Mouse (Mus musculus) ES-CJ7 (cell line): ENCODE measurements at regions not wholly inside any gene's neighbourhood (a gene's known extent, or its start where the extent isn't known, plus 50 kb on each side); places are given as distances from the start of the nearest gene placed in this dataset.

Source experiments
- DNase-seq: peaks from one replicate; pipeline ENCODE4 v3.0.0; 2011; ENCODE audit warnings: low read depth, low spot score

- no peak for DNase-seq
These were observed 987.8 kb downstream of the Pcdh7 start for GRCm38 (mm10) chr5:58705561-58705960.

DNA sequence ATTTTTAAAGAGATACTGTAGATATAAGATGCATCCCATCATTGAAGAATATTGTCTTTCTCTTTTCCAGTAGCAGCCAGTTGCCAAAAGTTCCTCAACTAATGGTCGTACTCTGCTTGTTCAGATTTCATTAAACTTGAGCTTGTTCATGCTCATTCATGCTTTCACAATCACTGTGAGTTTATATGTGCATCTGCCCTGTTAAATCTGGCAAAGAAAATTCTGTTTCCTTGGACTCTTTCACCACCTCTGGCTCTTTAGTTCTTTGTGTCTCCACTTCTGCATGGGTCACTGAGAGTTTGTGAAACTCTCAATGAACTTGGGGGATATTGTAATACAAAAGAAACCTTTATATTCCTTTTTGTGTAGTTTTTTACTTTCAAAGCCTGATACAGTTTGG lies 994.6 kb downstream of the Pcdh7 start:
- no peak for DNase-seq

DNA sequence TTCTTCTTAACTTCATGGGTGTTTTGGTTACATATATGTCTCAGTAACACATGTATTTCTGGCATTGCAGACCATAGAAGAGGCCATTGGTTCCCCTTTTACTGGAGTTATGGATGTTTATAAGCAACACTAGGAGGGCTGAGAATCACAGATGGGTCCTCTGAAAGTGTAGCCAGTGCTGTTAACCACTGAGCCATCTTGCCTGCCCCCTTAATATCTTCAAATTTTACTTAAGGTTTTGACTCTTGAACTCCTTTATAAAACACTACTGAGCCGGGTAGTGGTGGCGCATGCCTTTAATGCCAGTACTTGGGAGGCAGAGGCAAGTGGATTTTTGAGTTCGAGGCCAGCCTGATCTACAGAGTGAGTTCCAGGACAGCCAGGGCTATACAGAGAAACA lies 1015.6 kb downstream of the Pcdh7 start:
- DNase-seq = no peak

- no peak for DNase-seq
These were observed 1016.2 kb downstream of the Pcdh7 start for GRCm38 (mm10) chr5:58733961-58734360.

- DNase-seq = peak; percentile 63
These were observed 1018.8 kb downstream of the Pcdh7 start for GRCm38 (mm10) chr5:58736610-58737009.

- no peak for DNase-seq
These were observed 1019.6 kb downstream of the Pcdh7 start for GRCm38 (mm10) chr5:58737264-58737883.

GRCm38 (mm10) chr5:58738041-58738440 lies 1020.3 kb downstream of the Pcdh7 start:
- no peak for DNase-seq

DNA sequence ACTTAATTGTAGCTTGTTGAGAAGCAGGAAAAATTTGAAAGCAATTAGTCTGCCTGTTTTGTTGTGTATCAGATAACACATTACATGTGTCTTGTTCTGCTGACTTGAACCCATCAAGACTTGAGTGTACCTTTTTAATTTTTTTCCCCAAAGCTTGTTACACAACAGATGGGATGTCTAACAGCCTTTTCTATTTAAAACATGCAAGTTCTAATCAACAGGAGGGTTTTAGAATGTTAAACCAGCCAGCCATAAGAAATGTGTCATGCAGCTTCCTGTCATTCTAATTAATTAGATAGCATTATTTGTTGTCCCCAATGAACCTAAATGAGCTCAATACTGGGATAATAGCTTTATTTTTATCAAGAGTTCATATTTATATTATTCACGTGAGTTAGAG lies 1023.0 kb downstream of the Pcdh7 start:
- DNase-seq = no peak

DNA sequence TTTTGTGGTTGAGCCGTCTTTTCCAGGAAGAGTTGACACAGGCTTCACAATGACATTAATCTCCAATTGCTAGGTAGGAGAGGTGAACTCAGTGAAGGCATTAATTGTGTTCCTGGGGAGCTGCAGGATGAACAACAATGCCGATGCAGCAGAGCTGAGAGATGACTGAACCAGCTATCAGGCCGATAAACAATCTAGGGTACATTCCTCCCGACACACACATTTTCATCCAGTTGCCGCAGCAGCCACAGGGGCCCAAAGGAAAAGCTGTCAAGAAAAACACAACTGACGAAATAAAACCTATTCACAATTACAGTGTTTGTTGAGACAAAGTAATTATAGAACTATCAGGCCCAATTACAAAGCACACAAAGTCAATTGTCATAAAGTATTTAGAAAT lies 1029.9 kb downstream of the Pcdh7 start:
- DNase-seq = no peak

- no peak for DNase-seq
These were observed 1034.0 kb downstream of the Pcdh7 start for GRCm38 (mm10) chr5:58751777-58752176.
